Mouse (Mus musculus) testis, adult 2 months (tissue): ENCODE results near the gene Rpgrip1l. TPM values are rescaled to one million over a fixed set of nuclear protein-coding genes. Genes with fewer than 3 reads are reported as not detected.

ENCODE experiments used
- H3K27ac ChIP-seq: fragments of 200-500 bp; 2 replicates; pipeline ENCODE4 v1.5.1; 2012; ENCODE audit warnings: low read depth, low read length; ENCODE audit not compliant: control insufficient read depth, insufficient read depth
- H3K27me3 ChIP-seq: fragments of 200-500 bp; 2 replicates; pipeline ENCODE4 v1.6.1; 2012; ENCODE audit warnings: mild to moderate bottlenecking, low read length, moderate library complexity; ENCODE audit not compliant: control insufficient read depth, insufficient read depth
- H3K36me3 ChIP-seq: fragments of 200-500 bp; 2 replicates; pipeline ENCODE4 v1.6.1; 2012; ENCODE audit warnings: mild to moderate bottlenecking, low read length; ENCODE audit not compliant: control insufficient read depth, insufficient read depth
- H3K4me1 ChIP-seq: fragments of 200-500 bp; 2 replicates; pipeline ENCODE4 v1.6.1; 2012; ENCODE audit warnings: low read length; ENCODE audit not compliant: control insufficient read depth, insufficient read depth
- H3K4me3 ChIP-seq: fragments of 200-500 bp; 2 replicates; pipeline ENCODE4 v1.5.1; 2012; ENCODE audit warnings: low read depth, mild to moderate bottlenecking, low read length, moderate library complexity, mixed read lengths; ENCODE audit not compliant: control insufficient read depth
- CTCF ChIP-seq: fragments of 200-500 bp; IDR thresholded peaks from 2 replicates; pipeline ENCODE4 v1.5.1; 2012; ENCODE audit warnings: low read depth, mild to moderate bottlenecking, inconsistent platforms, low read length, moderate library complexity; ENCODE audit not compliant: control insufficient read depth, insufficient read depth, insufficient replicate concordance
- POLR2A ChIP-seq: fragments of 200-500 bp; IDR thresholded peaks from 2 replicates; pipeline ENCODE4 v1.6.1; 2012; ENCODE audit warnings: low read depth, mild to moderate bottlenecking, inconsistent platforms, low read length, moderate library complexity; ENCODE audit not compliant: control insufficient read depth
- polyA plus RNA-seq: library from polyadenylated mRNA; depleted of rRNA; stranded (reverse); fragments of >200 nt; gene quantifications from 2 replicates; pipeline ENCODE4 v1.2.3, GENCODE M21; 2012; rRNA removed

Gene Rpgrip1l
- polyA plus RNA-seq, 1 experiment = 20.4 TPM

- TF ChIP-seq CTCF (no peak), POLR2A (no peak)
- H3K4me1 ChIP-seq = peaks cover 4% of the 10 kb centered on the region; the same call in 1 of the 2 replicates
- no peak overlapping the region for H3K27ac ChIP-seq
- H3K4me3 ChIP-seq = no peak overlapping the region
- H3K36me3 ChIP-seq = no peaks in the 10 kb centered on the region
- H3K27me3 ChIP-seq = no peaks in the 10 kb centered on the region
Measured at GRCm38 (mm10) chr8:91170152-91170551, 142.9 kb downstream of the Rpgrip1l start.

Other genes with a start within 250 kb of the Rpgrip1l start
- gene Rbl2, start 243.2 kb downstream of the Rpgrip1l start, polyA plus RNA-seq = 176 and 184 TPM in 2 replicates
- 48.4 and 54.0 TPM in 2 replicates for gene Aktip, start 113.3 kb downstream of the Rpgrip1l start, polyA plus RNA-seq
- 55.9 and 56.4 TPM in 2 replicates for gene Fto, start 263 bp upstream of the Rpgrip1l start, polyA plus RNA-seq